In the genomic region with DNA sequence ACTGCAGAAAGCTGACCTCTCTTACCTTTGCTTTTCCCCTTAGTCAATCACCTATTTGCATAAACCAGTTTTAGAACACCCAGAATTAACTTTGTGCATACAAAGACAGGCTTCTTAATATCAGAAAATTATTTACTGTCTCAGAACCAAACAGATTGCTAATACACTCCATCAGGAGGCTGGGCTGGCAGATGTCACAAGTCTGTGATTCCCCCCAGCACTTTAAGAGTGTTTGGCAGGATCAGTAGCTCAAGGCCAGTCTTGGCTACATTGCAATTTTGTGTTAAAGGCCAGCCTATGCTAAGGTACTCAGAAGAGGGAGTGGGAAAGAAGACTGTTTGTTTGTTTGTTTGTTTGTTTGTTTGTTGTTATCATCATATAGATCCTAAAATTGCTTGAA, we compare ENCODE assay signal across 11 mouse cellular contexts. TPM values are rescaled to one million over a fixed set of nuclear protein-coding genes. Genes with fewer than 3 reads are reported as not detected.
DNase-seq lines count a peak whose midpoint lies in the region; ATAC-seq and TF ChIP-seq lines count a peak whose summit lies in the region.
"Had no signal": no experiment of that assay in that cellular context is flagged by ENCODE, and none has a peak within 500 bp of the region (broad histone marks: within the 10 kb centered on the region; RNA-seq: fewer than 3 reads in every experiment).

No protein-coding gene starts in this region.

- H3K4me3 ChIP-seq in kidney, postnatal 0 days (replicated peaks; ENCODE audit: low read depth, low read length), result no peak overlapping the region
- no peak overlapping the region for H3K4me3 ChIP-seq in kidney, adult 2 months (ENCODE audit: insufficient read depth, low read depth, low read length)
- H3K4me3 ChIP-seq in forebrain, embryonic 16.5 days (replicated peaks; ENCODE audit: low read length), result peak overlapping the region; percentile 17

- no peak overlapping the region for H3K9ac ChIP-seq in kidney, postnatal 0 days (ENCODE audit: low read depth, low read length)
- H3K9ac ChIP-seq in forebrain, embryonic 16.5 days (replicated peaks; ENCODE audit: low read depth, low read length), result 0 out of 2 replicates have a peak overlapping the region, but pooled peaks have one; percentile 29

- H3K36me3 ChIP-seq in kidney, postnatal 0 days (ENCODE audit: insufficient read depth, low read length), result no peaks in the 10 kb centered on the region
- no peaks in the 10 kb centered on the region for H3K36me3 ChIP-seq in kidney, adult 2 months (ENCODE audit: control insufficient read depth, insufficient read depth, low read length)
- no peaks in the 10 kb centered on the region for H3K36me3 ChIP-seq in forebrain, embryonic 16.5 days (ENCODE audit: control insufficient read depth, insufficient read depth)

- no peaks in the 10 kb centered on the region for H3K27me3 ChIP-seq in kidney, postnatal 0 days (ENCODE audit: insufficient read depth, low read length)
- H3K27me3 ChIP-seq in kidney, adult 2 months (replicated peaks; ENCODE audit: control insufficient read depth, insufficient read depth, low read length), result no peaks in the 10 kb centered on the region
- no peaks in the 10 kb centered on the region for H3K27me3 ChIP-seq in forebrain, embryonic 16.5 days (replicated peaks; ENCODE audit: control insufficient read depth, insufficient read depth, low read length)

- H3K27ac ChIP-seq in kidney, postnatal 0 days, result no peak overlapping the region
- H3K27ac ChIP-seq in kidney, adult 2 months (ENCODE audit: insufficient read depth, low read depth, low read length), result no peak overlapping the region
- 0 out of 2 replicates have a peak overlapping the region, but pooled peaks have one; percentile 33 for H3K27ac ChIP-seq in forebrain, embryonic 16.5 days (ENCODE audit: low read length)

- DNase-seq in embryo, embryonic 11 days, result peak; percentile 14
- no peak for DNase-seq in embryo, embryonic 10 days (ENCODE audit: low spot score)
- no peak for DNase-seq in kidney, postnatal 0 days (ENCODE audit: low spot score)
- no peak for DNase-seq in kidney, adult 2 months
- DNase-seq in A20 (ENCODE audit: low read depth, low spot score), result peak; percentile 64
- DNase-seq in B cell, adult 2 months, result no peak
- DNase-seq: kidney, adult 18-20 months; right cerebral cortex, postnatal 14 days; thymus, adult 2 months had no signal

- no peaks in the 10 kb centered on the region for H3K9me3 ChIP-seq in kidney, postnatal 0 days (replicated peaks; ENCODE audit: low read length)
- no peaks in the 10 kb centered on the region for H3K9me3 ChIP-seq in forebrain, embryonic 16.5 days (ENCODE audit: control insufficient read depth, low read length)

- TF ChIP-seq CTCF in kidney, postnatal 0 days (IDR thresholded peaks at IDR 0.05; ENCODE audit: low read depth), result no peak
- no peak for TF ChIP-seq CTCF in kidney, adult 2 months (conservative IDR thresholded peaks at IDR 0.05; ENCODE audit: insufficient read depth, insufficient read length, low read depth, low read length)

- peak overlapping the region; percentile 38 for H3K4me2 ChIP-seq in kidney, postnatal 0 days (ENCODE audit: low read length)
- peak overlapping the region; percentile 51 for H3K4me2 ChIP-seq in forebrain, embryonic 16.5 days (ENCODE audit: low read length)

- no peak for ATAC-seq in kidney, postnatal 0 days (replicated peaks; ENCODE audit: low FRiP score, low read depth)
- ATAC-seq in forebrain, embryonic 16.5 days, result no peak
- no peak for ATAC-seq in erythroid progenitor cell, adult 5-6 weeks (replicated peaks; ENCODE audit: low FRiP score, poor library complexity, severe bottlenecking)

- TF ChIP-seq POLR2A in kidney, adult 2 months (IDR thresholded peaks at IDR 0.05; ENCODE audit: low read depth, low read length), result no peak

- no peaks in the 10 kb centered on the region; the same call in 1 of the 2 replicates for H3K4me1 ChIP-seq in kidney, postnatal 0 days (replicated peaks; ENCODE audit: insufficient read depth, low read length)
- peaks cover 8% of the 10 kb centered on the region; the same call in 1 of the 2 replicates for H3K4me1 ChIP-seq in kidney, adult 2 months (ENCODE audit: control insufficient read depth, insufficient read depth, low read length)
- peaks cover 20% of the 10 kb centered on the region for H3K4me1 ChIP-seq in forebrain, embryonic 16.5 days (replicated peaks; ENCODE audit: control insufficient read depth, insufficient read depth, low read length)

RNA-seq across cellular contexts. Expression of a gene that starts 2.7 kb away (rescaled TPM):
- polyA plus RNA-seq in kidney, postnatal 0 days (2015; fragmentation: Nextera tagmentation; extraction: Ambion mirVana), result 4.3 and 4.7 TPM in 2 replicates
- 1.7 and 2.3 TPM in 2 replicates for polyA plus RNA-seq in kidney, adult 2 months (2012; rRNA removed)
- 8.3 and 9.0 TPM in 2 replicates for polyA plus RNA-seq in forebrain, embryonic 16.5 days (2015; fragmentation: Nextera tagmentation; extraction: Ambion mirVana)
- total RNA-seq in erythroid progenitor cell, adult 5-6 weeks (2015; ENCODE audit: low replicate concordance), result 3.8 and 7.6 TPM in 2 replicates
- total RNA-seq in erythroid progenitor cell, adult 5-6 weeks (2017; ENCODE audit: low replicate concordance), result 4.9 and 10.9 TPM in 2 replicates

RNA-seq across cellular contexts. Expression of a gene that starts 39.6 kb away (rescaled TPM):
- 0.78 and 0.85 TPM in 2 replicates for polyA plus RNA-seq in kidney, postnatal 0 days (2015; fragmentation: Nextera tagmentation; extraction: Ambion mirVana)
- 5.5 and 10.8 TPM in 2 replicates for polyA plus RNA-seq in kidney, adult 2 months (2012; rRNA removed)
- polyA plus RNA-seq in forebrain, embryonic 16.5 days (2015; fragmentation: Nextera tagmentation; extraction: Ambion mirVana), result 2.0 and 2.1 TPM in 2 replicates
- total RNA-seq in erythroid progenitor cell, adult 5-6 weeks (2015; ENCODE audit: low replicate concordance), result 7.1 TPM in 1 of 2 replicates, not detected in the other
- total RNA-seq in erythroid progenitor cell, adult 5-6 weeks (2017; ENCODE audit: low replicate concordance), result 2.4 TPM in 1 of 2 replicates, not detected in the other

Comparison
In these comparisons a context has a peak if more than half of its experiments do, and no peak if none do; other contexts are left out.
1. DNase-seq: peak in embryo, embryonic 11 days (single experiment) and A20 (single experiment); none in embryo, embryonic 10 days (single experiment), kidney, postnatal 0 days (single experiment), kidney, adult 2 months (single experiment) and B cell, adult 2 months (0 of 2).